Mouse (Mus musculus) heart, postnatal 0 days (tissue): ENCODE results near the gene Supt3. TPM values are rescaled to one million over a fixed set of nuclear protein-coding genes. Genes with fewer than 3 reads are reported as not detected.

Experiments
- ATAC-seq: fragments of 200-750 bp; cut with Nextera tagmentation; 2 replicates; pipeline ENCODE4 v1.8.0; 2017; ENCODE audit warnings: low read depth, moderate number of reproducible peaks, moderate library complexity; ENCODE audit not compliant: insufficient read depth
- DNase-seq: peaks from one replicate; pipeline ENCODE4 v3.0.0-alpha.2; 2016; ENCODE audit warnings: low spot score
- H3K27ac ChIP-seq: fragments of 300-500 bp; sonication (generic); 2 replicates; pipeline ENCODE4 v1.5.1; 2014; ENCODE audit warnings: low read depth, mild to moderate bottlenecking
- H3K27me3 ChIP-seq: fragments of 300-500 bp; sonication (generic); 2 replicates; pipeline ENCODE4 v1.6.1; 2014; ENCODE audit warnings: low read length, mixed read lengths; ENCODE audit not compliant: control insufficient read depth, insufficient read depth
- H3K36me3 ChIP-seq: fragments of 300-500 bp; sonication (generic); replicated peaks from 2 replicates; pipeline ENCODE4 v1.6.1; 2014; ENCODE audit warnings: low read length, mixed read lengths; ENCODE audit not compliant: control insufficient read depth, insufficient read depth
- H3K4me1 ChIP-seq: fragments of 300-500 bp; sonication (generic); 2 replicates; pipeline ENCODE4 v1.6.1; 2014; ENCODE audit warnings: antibody characterized with exemption; ENCODE audit not compliant: control insufficient read depth, insufficient read depth
- H3K4me2 ChIP-seq: fragments of 300-500 bp; sonication (generic); 2 replicates; pipeline ENCODE4 v1.6.1; 2014; ENCODE audit warnings: low read depth, mild to moderate bottlenecking, low read length, moderate library complexity
- H3K4me3 ChIP-seq: fragments of 300-500 bp; sonication (generic); 2 replicates; pipeline ENCODE4 v1.5.1; 2014; ENCODE audit warnings: low read depth, low read length
- H3K9ac ChIP-seq: fragments of 300-500 bp; sonication (generic); replicated peaks from 2 replicates; pipeline ENCODE4 v1.6.1; 2014; ENCODE audit warnings: low read depth, low read length, mixed read lengths
- H3K9me3 ChIP-seq: fragments of 300-500 bp; sonication (generic); replicated peaks from 2 replicates; pipeline ENCODE4 v1.6.1; 2016; ENCODE audit warnings: low read length; ENCODE audit not compliant: control insufficient read depth
- CTCF ChIP-seq: IDR thresholded peaks from 2 replicates; pipeline ENCODE4 v1.5.1; 2016; ENCODE audit warnings: antibody characterized with exemption, control low read depth, low read depth
- EP300 ChIP-seq: IDR thresholded peaks from 2 replicates; pipeline ENCODE4 v1.6.1; 2016; ENCODE audit warnings: antibody characterized with exemption, low read depth
- WGBS: fragments of 180-500 bp; shearing (Covaris S2); extraction: QIAGEN DNeasy Blood & Tissue Kit; methylation state at CpG from one replicate; pipeline ENCODE4 v1.1.7; 2014; 5-methylcytosine and 5-hydroxymethylcytosine counted together
- polyA plus RNA-seq: library from polyadenylated mRNA; unstranded; fragments of >200 nt; fragmentation: Nextera tagmentation; extraction: Ambion mirVana; gene quantifications from 2 replicates; pipeline ENCODE4 v1.2.1, GENCODE M21; 2015
- total RNA-seq: library from RNA; depleted of rRNA; stranded (reverse); fragments of >200 nt; gene quantifications from 2 replicates; pipeline ENCODE4 v1.2.3, GENCODE M21; 2014; ENCODE audit warnings: low replicate concordance

Supt3 gene
- total and polyA plus RNA-seq, 2 experiments from 2014 or later = 4.3 to 19.5 TPM

DNA sequence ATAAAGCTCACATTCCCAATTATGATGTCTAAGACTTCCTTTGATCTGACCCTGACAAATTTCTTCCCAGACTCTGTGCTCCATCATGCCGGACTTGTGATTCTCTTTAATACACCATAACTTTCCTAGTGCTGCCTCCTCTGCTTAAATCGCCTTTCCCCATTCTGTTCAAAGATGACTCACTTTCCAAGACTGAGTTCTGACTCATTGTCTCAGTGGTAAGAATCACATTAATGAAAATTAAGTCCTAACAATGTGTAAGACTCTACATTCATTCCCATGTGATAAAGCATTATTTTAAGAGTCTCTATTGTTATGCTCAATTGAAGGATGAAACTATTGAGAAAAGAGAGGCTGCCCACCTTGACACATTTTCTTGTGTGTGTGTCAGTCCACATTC lies 6.1 kb upstream of the Supt3 start:
- ATAC-seq (no peak), DNase-seq (no peak)
- 84% methylated on average over 2 of the region's 2 CpGs for WGBS
- no peak overlapping the region for H3K4me2 ChIP-seq
- H3K9ac ChIP-seq = no peak overlapping the region
- H3K9me3 ChIP-seq = no peaks in the 10 kb centered on the region
- H3K27me3 ChIP-seq = no peaks in the 10 kb centered on the region
- TF ChIP-seq CTCF (no peak), EP300 (no peak)
- H3K36me3 ChIP-seq = no peaks in the 10 kb centered on the region
- H3K4me3 ChIP-seq = no peak overlapping the region
- H3K27ac ChIP-seq = no peak overlapping the region
- no peaks in the 10 kb centered on the region for H3K4me1 ChIP-seq

DNA sequence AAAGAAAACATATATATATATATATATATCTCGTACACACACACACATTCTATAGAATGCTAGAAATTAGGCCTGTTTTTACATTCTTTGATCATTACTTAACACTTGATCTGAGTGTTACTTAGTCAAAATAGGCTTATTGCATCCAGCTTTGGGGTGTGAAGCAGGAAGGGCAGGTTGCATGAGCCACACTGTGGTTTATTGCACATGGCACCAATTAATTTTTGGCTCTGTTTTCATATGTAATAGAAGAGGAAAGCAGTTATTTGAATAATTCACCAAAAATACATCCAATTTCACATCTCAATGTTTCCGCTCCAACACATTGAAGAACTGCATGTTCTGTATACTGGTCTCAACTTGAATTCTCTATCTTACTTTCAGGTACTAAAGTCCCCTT lies 4.4 kb upstream of the Supt3 start:
- DNase-seq (no peak), ATAC-seq (no peak)
- no peaks in the 10 kb centered on the region for H3K4me1 ChIP-seq
- WGBS = 79% methylated on average over 2 of the region's 2 CpGs
- TF ChIP-seq EP300 (no peak), CTCF (no peak)
- H3K9ac ChIP-seq = no peak overlapping the region
- no peak overlapping the region for H3K4me3 ChIP-seq
- no peak overlapping the region for H3K4me2 ChIP-seq
- H3K27ac ChIP-seq = no peak overlapping the region
- H3K27me3 ChIP-seq = no peaks in the 10 kb centered on the region
- H3K36me3 ChIP-seq = no peaks in the 10 kb centered on the region
- no peaks in the 10 kb centered on the region for H3K9me3 ChIP-seq

DNA sequence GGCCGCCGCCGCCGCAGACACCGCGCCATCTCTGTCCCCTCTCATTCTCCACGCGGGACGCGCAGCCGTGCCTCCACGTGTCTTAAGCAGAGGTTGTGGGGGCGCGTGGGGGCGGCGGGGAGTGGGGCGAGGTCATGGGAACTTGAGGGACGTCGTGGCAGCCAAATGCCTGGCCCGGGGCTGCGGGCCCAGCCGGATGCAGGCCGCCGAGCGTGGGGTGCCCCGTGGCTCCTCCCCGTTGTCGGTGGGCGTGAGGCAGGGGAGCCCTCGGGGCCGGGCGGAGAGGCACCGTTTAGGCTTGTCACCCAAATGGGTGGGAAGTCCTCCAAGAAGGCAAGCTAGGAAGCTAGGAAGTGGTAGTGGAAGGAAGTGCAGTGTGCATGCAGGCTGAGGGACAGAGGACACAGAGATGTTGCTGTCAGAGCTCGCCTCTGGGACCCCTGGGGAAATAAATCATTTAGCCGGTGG lies 419 bp downstream of the Supt3 start:
- Histone ChIP-seq H3K9me3 (no peaks in the 10 kb centered on the region), H3K27ac (peak overlapping the region; percentile 90), H3K4me2 (peak overlapping the region; percentile 82), H3K36me3 (no peaks in the 10 kb centered on the region), H3K27me3 (no peaks in the 10 kb centered on the region), H3K4me3 (peak overlapping the region; percentile 95), H3K4me1 (no peaks in the 10 kb centered on the region; the same call in 1 of the 2 replicates), H3K9ac (peak overlapping the region; percentile 86)
- TF ChIP-seq CTCF (no peak), EP300 (no peak)
- WGBS = 1% methylated on average over 28 of the region's 35 CpGs
- peak; percentile 58 for DNase-seq
- peak; percentile 66 for ATAC-seq

DNA sequence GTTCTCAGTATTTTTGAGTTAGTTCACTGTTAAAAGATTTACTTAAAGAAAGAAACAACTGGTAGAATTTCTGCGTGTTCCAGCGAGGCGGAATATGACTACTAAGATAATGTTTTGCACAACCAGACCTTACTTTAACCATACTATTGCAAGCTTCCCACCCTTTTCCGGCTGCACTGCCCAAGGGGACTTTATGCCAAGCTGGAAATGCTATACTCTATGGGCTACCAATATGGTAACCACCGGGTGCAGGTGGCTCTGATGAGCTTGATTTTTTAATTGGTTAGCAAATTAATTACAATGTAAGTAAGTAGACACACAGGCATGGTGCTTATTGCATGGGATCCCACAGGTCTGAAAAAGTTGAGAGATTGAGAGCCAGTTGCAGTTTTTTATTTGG lies 1.2 kb downstream of the Supt3 start:
- H3K9ac ChIP-seq = no peak overlapping the region
- no peaks in the 10 kb centered on the region for H3K9me3 ChIP-seq
- peak overlapping the region; percentile 95; the same call in 1 of the 2 replicates for H3K4me3 ChIP-seq
- H3K27ac ChIP-seq = no peak overlapping the region
- H3K27me3 ChIP-seq = no peaks in the 10 kb centered on the region
- WGBS = 69% methylated on average over 5 of the region's 5 CpGs
- no peak for DNase-seq
- H3K4me1 ChIP-seq = no peaks in the 10 kb centered on the region; the same call in 1 of the 2 replicates
- no peak for TF ChIP-seq EP300
- no peak for TF ChIP-seq CTCF
- peak overlapping the region; percentile 82 for H3K4me2 ChIP-seq
- H3K36me3 ChIP-seq = no peaks in the 10 kb centered on the region
- no peak for ATAC-seq

DNA sequence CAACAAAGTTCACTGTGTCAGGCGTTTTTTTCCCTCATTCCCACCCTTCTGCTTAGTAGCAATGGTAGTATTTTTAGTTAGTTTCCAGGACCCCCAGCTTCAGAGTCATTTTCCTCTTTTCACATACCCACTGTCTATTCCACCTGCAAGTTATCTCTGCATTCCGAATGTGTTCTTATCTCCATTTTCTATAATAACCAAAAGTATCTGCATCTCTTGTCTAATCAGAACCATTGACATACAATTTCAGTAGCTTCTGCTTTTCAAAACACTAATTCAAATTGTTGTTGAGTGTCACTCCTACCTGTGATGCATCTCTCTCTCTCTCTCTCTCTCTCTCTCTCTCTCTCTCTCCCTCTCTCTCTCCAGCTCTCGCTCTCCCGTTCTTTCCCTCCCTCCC lies 3.4 kb downstream of the Supt3 start:
- Histone ChIP-seq H3K27ac (no peak overlapping the region), H3K4me2 (no peak overlapping the region), H3K9me3 (no peaks in the 10 kb centered on the region), H3K27me3 (no peaks in the 10 kb centered on the region), H3K4me1 (no peaks in the 10 kb centered on the region; the same call in 1 of the 2 replicates), H3K4me3 (no peak overlapping the region), H3K9ac (no peak overlapping the region), H3K36me3 (no peaks in the 10 kb centered on the region)
- DNase-seq (no peak), ATAC-seq (no peak)
- TF ChIP-seq EP300 = no peak
- no peak for TF ChIP-seq CTCF
- 57% methylated on average over 4 of the region's 4 CpGs for WGBS

GRCm38 (mm10) chr17:44782366-44782765 lies 5.4 kb downstream of the Supt3 start:
- no peak overlapping the region for H3K27ac ChIP-seq
- TF ChIP-seq CTCF (no peak), EP300 (no peak)
- no peak for ATAC-seq

More at GRCm38 (mm10) chr17:44782366-44782765, 5.4 kb downstream of the Supt3 start:
- DNase-seq = no peak
- Histone ChIP-seq H3K9me3 (no peaks in the 10 kb centered on the region), H3K4me3 (no peak overlapping the region), H3K4me1 (no peaks in the 10 kb centered on the region; the same call in 1 of the 2 replicates), H3K9ac (no peak overlapping the region), H3K4me2 (no peak overlapping the region), H3K36me3 (no peaks in the 10 kb centered on the region), H3K27me3 (no peaks in the 10 kb centered on the region)
- WGBS = 86% methylated on average over 4 of the region's 4 CpGs
